Mouse (Mus musculus) CH12.LX (cell line): ENCODE data around the gene Ypel4. TPM values are rescaled to one million over a fixed set of nuclear protein-coding genes. Genes with fewer than 3 reads are reported as not detected.
A peak's percentile ranks its signal among the peaks of the same experiment; 100 is the strongest.

Experiments used
- DNase-seq: peaks from one replicate; pipeline ENCODE4 v3.0.0-alpha.2; 2013; ENCODE audit errors: extremely low read depth
- H3K27ac ChIP-seq: 2 replicates; pipeline ENCODE4 v1.5.1; 2012; ENCODE audit warnings: low read depth, mild to moderate bottlenecking, control low read depth, moderate library complexity; ENCODE audit not compliant: insufficient read depth
- H3K27me3 ChIP-seq: replicated peaks from 2 replicates; pipeline ENCODE3; 2012; ENCODE audit warnings: inconsistent platforms
- H3K36me3 ChIP-seq, 2 experiments: replicated peaks in 1 of 2; 2 replicates each; pipeline versions ENCODE3 to v1.6.1; 2012; ENCODE audit warnings: inconsistent platforms in 1 of 2, low read length in 1 of 2, mild to moderate bottlenecking in 1 of 2, mixed read lengths in 1 of 2, moderate library complexity in 1 of 2; ENCODE audit not compliant: control insufficient read depth in 1 of 2, insufficient read depth in 1 of 2
- H3K4me1 ChIP-seq, 2 experiments: 2 replicates each; pipeline ENCODE4 v1.6.1; 2012; ENCODE audit warnings: inconsistent platforms in 1 of 2, moderate library complexity in 1 of 2; ENCODE audit not compliant: insufficient read depth in 2 of 2, control insufficient read depth in 1 of 2
- H3K4me2 ChIP-seq: 2 replicates; pipeline ENCODE4 v1.6.1; 2012; ENCODE audit warnings: low read depth, mild to moderate bottlenecking, control low read depth; ENCODE audit not compliant: poor library complexity, insufficient read depth, severe bottlenecking
- H3K4me3 ChIP-seq, 3 experiments: fragments of 150-350 bp in 1 of 3; sonication (generic) in 1 of 3; replicated peaks in 1 of 3; 2 replicates each; pipeline versions ENCODE3 to v1.5.1; 2011 to 2012; ENCODE audit warnings: low read depth in 2 of 3, low read length in 2 of 3, mild to moderate bottlenecking in 2 of 3, moderate library complexity in 2 of 3, control low read depth in 1 of 3, improper control_type of control experiment in 1 of 3, inconsistent platforms in 1 of 3, mixed read lengths in 1 of 3; ENCODE audit not compliant: poor library complexity in 1 of 3
- H3K79me2 ChIP-seq: replicated peaks from 2 replicates; pipeline ENCODE4 v1.6.1; 2012; ENCODE audit warnings: mild to moderate bottlenecking, moderate library complexity; ENCODE audit not compliant: control insufficient read depth, poor library complexity, insufficient read depth, severe bottlenecking; ENCODE audit errors: extremely low read depth
- H3K9ac ChIP-seq: 2 replicates; pipeline ENCODE4 v1.6.1; 2012; ENCODE audit warnings: low read depth, mild to moderate bottlenecking, control low read depth, moderate library complexity; ENCODE audit not compliant: insufficient read depth
- H3K9me3 ChIP-seq: replicated peaks from 2 replicates; pipeline ENCODE3; 2012; ENCODE audit warnings: low read length, inconsistent platforms, mixed read lengths
- CHD2 ChIP-seq: IDR thresholded peaks from 2 replicates; pipeline ENCODE4 v1.6.1; 2011; ENCODE audit warnings: low read length, improper control_type of control experiment
- ELF1 ChIP-seq: IDR thresholded peaks from 2 replicates; pipeline ENCODE4 v1.6.1; 2014; ENCODE audit warnings: low read depth, mild to moderate bottlenecking, inconsistent platforms, low read length, improper control_type of control experiment
- EP300 ChIP-seq: IDR thresholded peaks from 2 replicates; pipeline ENCODE4 v1.6.1; 2011; ENCODE audit warnings: low read length, improper control_type of control experiment
- GABPA ChIP-seq: IDR thresholded peaks from 2 replicates; pipeline ENCODE4 v1.6.1; 2012; ENCODE audit warnings: low read depth, low read length, improper control_type of control experiment, inconsistent platforms; ENCODE audit not compliant: insufficient replicate concordance
- KAT2A ChIP-seq: IDR thresholded peaks from 2 replicates; pipeline ENCODE4 v1.6.1; 2012; ENCODE audit warnings: low read length, improper control_type of control experiment, inconsistent platforms; ENCODE audit not compliant: insufficient replicate concordance
- MAFK ChIP-seq: IDR thresholded peaks from 2 replicates; pipeline ENCODE4 v1.6.1; 2011; ENCODE audit warnings: low read length, improper control_type of control experiment; ENCODE audit not compliant: insufficient replicate concordance
- MXI1 ChIP-seq: IDR thresholded peaks from 2 replicates; pipeline ENCODE4 v1.6.1; 2011; ENCODE audit warnings: mild to moderate bottlenecking, low read depth, low read length, improper control_type of control experiment
- NELFE ChIP-seq: IDR thresholded peaks from 2 replicates; pipeline ENCODE4 v1.6.1; 2011; ENCODE audit warnings: low read depth, low read length, improper control_type of control experiment
- NRF1 ChIP-seq: IDR thresholded peaks from 2 replicates; pipeline ENCODE4 v1.6.1; 2014; ENCODE audit warnings: low read depth, mild to moderate bottlenecking, inconsistent platforms, low read length, improper control_type of control experiment, moderate library complexity
- POLR2AphosphoS2 ChIP-seq: IDR thresholded peaks from 2 replicates; pipeline ENCODE4 v1.6.1; 2011; ENCODE audit warnings: low read depth, low read length, improper control_type of control experiment
- RCOR1 ChIP-seq: conservative IDR thresholded peaks from 2 replicates; pipeline ENCODE4 v1.6.1; 2012; ENCODE audit warnings: low read depth, mild to moderate bottlenecking, inconsistent platforms, low read length, improper control_type of control experiment
- SIN3A ChIP-seq: IDR thresholded peaks from 2 replicates; pipeline ENCODE4 v1.6.1; 2012; ENCODE audit warnings: low read length, improper control_type of control experiment, inconsistent platforms
- TBP ChIP-seq: conservative IDR thresholded peaks from 2 replicates; pipeline ENCODE4 v1.6.1; 2011; ENCODE audit warnings: low read depth, low read length, improper control_type of control experiment
- TCF12 ChIP-seq: IDR thresholded peaks from 2 replicates; pipeline ENCODE4 v1.6.1; 2014; ENCODE audit warnings: low read depth, mild to moderate bottlenecking, inconsistent platforms, low read length, improper control_type of control experiment
- UBTF ChIP-seq: IDR thresholded peaks from 2 replicates; pipeline ENCODE4 v1.6.1; 2012; ENCODE audit warnings: low read depth, mild to moderate bottlenecking, inconsistent platforms, low read length, improper control_type of control experiment, moderate library complexity
- USF1 ChIP-seq: IDR thresholded peaks from 2 replicates; pipeline ENCODE4 v1.6.1; 2014; ENCODE audit warnings: low read depth, mild to moderate bottlenecking, inconsistent platforms, low read length, improper control_type of control experiment
- ZKSCAN1 ChIP-seq: IDR thresholded peaks from 2 replicates; pipeline ENCODE4 v1.6.1; 2012; ENCODE audit warnings: low read depth, inconsistent platforms, low read length, improper control_type of control experiment, borderline replicate concordance
- dilution Hi-C: fragments of 300-500 bp; cut with MboI; formaldehyde crosslinking; loops from 2 replicates; pipeline ENCODE4 v1.14.3; 2020; ENCODE audit warnings: low sequenced_read_pairs; ENCODE audit not compliant: extremely low pct_unique_long_range_greater_than_20kb, extremely low pct_ligation_motif_present
- in situ Hi-C: fragments of 300-500 bp; cut with MboI; formaldehyde crosslinking; loops from 3 replicates; pipeline ENCODE4 v1.14.3; 2019; ENCODE audit warnings: low sequenced_read_pairs, low pct_ligation_motif_present, low pct_unique_long_range_greater_than_20kb, mixed read lengths
- polyA plus RNA-seq: library from polyadenylated mRNA; unstranded; fragments of >175 nt; gene quantifications from 2 replicates; pipeline ENCODE4 v1.2.1, GENCODE M21; 2012; ENCODE audit warnings: low read depth; ENCODE audit not compliant: insufficient read length
- total RNA-seq, 2 experiments: library from RNA; depleted of rRNA; stranded (reverse); fragments of 300-350 nt in 1 of 2; fragments of >200 nt in 1 of 2; gene quantifications; 2 replicates each; pipeline ENCODE4 v1.2.3; 2012 to 2014

The Ypel4 gene
- total and polyA plus RNA-seq, 3 experiments, result 0.59 TPM; not detected in 2

GRCm38 (mm10) chr2:84743561-84743960 is 9.7 kb downstream of the Ypel4 start, which contains the start of gene Gm19426:
TSS of gene Gm19426 (minus strand) at chr2:84743655.
- Histone ChIP-seq H3K27ac (no peak within 1 kb of the TSS), H3K27me3 (peaks cover 29% of the 10 kb centered on the region), H3K4me2 (peak within 1 kb of the TSS; percentile 37; the same call in 1 of the 2 replicates), H3K36me3 (no peaks in the 10 kb centered on the region), H3K4me1 (peaks cover 0 to 6% of the 10 kb centered on the region in 2 experiments; a peak in 1 of 4 replicates), H3K9ac (no peak within 1 kb of the TSS), H3K4me3 (peak within 1 kb of the TSS in 1 of 3 experiments; percentile 37), H3K9me3 (no peaks in the 10 kb centered on the region), H3K79me2 (no peaks in the 10 kb centered on the region)
- in situ Hi-C loops, result no loop called here
- dilution Hi-C loops, result no loop called here
- no peak for DNase-seq
- TF ChIP-seq ZKSCAN1 (no peak), RCOR1 (no peak), EP300 (no peak), NELFE (no peak), UBTF (no peak), CHD2 (no peak), ELF1 (no peak), TCF12 (no peak), NRF1 (no peak), MAFK (no peak), SIN3A (no peak)

GRCm38 (mm10) chr2:84744126-84744525 is 10.3 kb downstream of the Ypel4 start:
- peaks cover 27% of the 10 kb centered on the region for H3K27me3 ChIP-seq
- no peak overlapping the region for H3K4me3 ChIP-seq
- H3K4me1 ChIP-seq, result peaks cover 0 to 6% of the 10 kb centered on the region in 2 experiments; a peak in 1 of 4 replicates
- no peak for DNase-seq
- dilution Hi-C loops (no loop called here), in situ Hi-C loops (no loop called here)
- TF ChIP-seq USF1, result no peak
- TF ChIP-seq KAT2A, result no peak
- TF ChIP-seq POLR2AphosphoS2, result no peak
- TF ChIP-seq UBTF, result no peak
- no peak for TF ChIP-seq NELFE
- TF ChIP-seq TBP, result no peak
- no peak for TF ChIP-seq EP300
- TF ChIP-seq GABPA, result no peak
- TF ChIP-seq MXI1, result no peak
- H3K79me2 ChIP-seq, result no peaks in the 10 kb centered on the region
- H3K9ac ChIP-seq, result no peak overlapping the region
- H3K4me2 ChIP-seq, result no peak overlapping the region
- no peaks in the 10 kb centered on the region for H3K36me3 ChIP-seq
- H3K9me3 ChIP-seq, result no peaks in the 10 kb centered on the region
- no peak overlapping the region for H3K27ac ChIP-seq
